Mouse (Mus musculus): ENCODE measurements around the gene Mthfd1l.
"Not testable (repeated sequence)": the region's sequence is repeated elsewhere in the genome, so short reads cannot be mapped to it uniquely, and the experiment has no call there.

Gene Mthfd1l

GRCm38 (mm10) chr10:4159541-4160090 is 186.7 kb downstream of the Mthfd1l start:
- DNase-seq = no peak

- no peak for DNase-seq
Measured at GRCm38 (mm10) chr10:4160242-4160785, 187.4 kb downstream of the Mthfd1l start.

- DNase-seq = no peak
Measured at GRCm38 (mm10) chr10:4162049-4162448, 189.1 kb downstream of the Mthfd1l start.

GRCm38 (mm10) chr10:4162976-4163375 is 190.1 kb downstream of the Mthfd1l start:
- DNase-seq = no peak

GRCm38 (mm10) chr10:4164681-4165080 is 191.8 kb downstream of the Mthfd1l start:
- no peak for DNase-seq

GRCm38 (mm10) chr10:4168222-4168798 is 195.4 kb downstream of the Mthfd1l start:
- DNase-seq = no peak

- DNase-seq = no peak
Measured at GRCm38 (mm10) chr10:4174229-4174628, 201.3 kb downstream of the Mthfd1l start.

- DNase-seq = no peak
Measured at GRCm38 (mm10) chr10:4174717-4175116, 201.8 kb downstream of the Mthfd1l start.

GRCm38 (mm10) chr10:4177285-4177684 is 204.4 kb downstream of the Mthfd1l start:
- DNase-seq = no peak

GRCm38 (mm10) chr10:4179049-4179790 is 206.3 kb downstream of the Mthfd1l start:
- no peak for DNase-seq

- no peak for DNase-seq
Measured at GRCm38 (mm10) chr10:4181953-4182352, 209.0 kb downstream of the Mthfd1l start.

GRCm38 (mm10) chr10:4182406-4182805 is 209.5 kb downstream of the Mthfd1l start:
- no peak for DNase-seq

- no peak for DNase-seq
Measured at GRCm38 (mm10) chr10:4188614-4189402, 215.9 kb downstream of the Mthfd1l start.

- DNase-seq = no peak
Measured at GRCm38 (mm10) chr10:4189422-4189821, 216.5 kb downstream of the Mthfd1l start.

- DNase-seq = no peak
Measured at GRCm38 (mm10) chr10:4198978-4199377, 226.1 kb downstream of the Mthfd1l start.

GRCm38 (mm10) chr10:4199926-4200325 is 227.0 kb downstream of the Mthfd1l start:
- DNase-seq = no peak

- DNase-seq = no peak
Measured at GRCm38 (mm10) chr10:4200546-4201104, 227.7 kb downstream of the Mthfd1l start.

GRCm38 (mm10) chr10:4201141-4201540 is 228.2 kb downstream of the Mthfd1l start:
- DNase-seq = no peak

GRCm38 (mm10) chr10:4203651-4204050 is 230.7 kb downstream of the Mthfd1l start:
- DNase-seq = not testable (repeated sequence)

GRCm38 (mm10) chr10:4209040-4209439 is 236.1 kb downstream of the Mthfd1l start:
- no peak for DNase-seq

GRCm38 (mm10) chr10:4210313-4211066 is 237.6 kb downstream of the Mthfd1l start:
- no peak for DNase-seq

GRCm38 (mm10) chr10:4211067-4211447 is 238.1 kb downstream of the Mthfd1l start:
- no peak for DNase-seq

Measured in cerebellum, adult 18-20 months (tissue).